ENCODE assay signal across 8 mouse cellular contexts in the genomic region with DNA sequence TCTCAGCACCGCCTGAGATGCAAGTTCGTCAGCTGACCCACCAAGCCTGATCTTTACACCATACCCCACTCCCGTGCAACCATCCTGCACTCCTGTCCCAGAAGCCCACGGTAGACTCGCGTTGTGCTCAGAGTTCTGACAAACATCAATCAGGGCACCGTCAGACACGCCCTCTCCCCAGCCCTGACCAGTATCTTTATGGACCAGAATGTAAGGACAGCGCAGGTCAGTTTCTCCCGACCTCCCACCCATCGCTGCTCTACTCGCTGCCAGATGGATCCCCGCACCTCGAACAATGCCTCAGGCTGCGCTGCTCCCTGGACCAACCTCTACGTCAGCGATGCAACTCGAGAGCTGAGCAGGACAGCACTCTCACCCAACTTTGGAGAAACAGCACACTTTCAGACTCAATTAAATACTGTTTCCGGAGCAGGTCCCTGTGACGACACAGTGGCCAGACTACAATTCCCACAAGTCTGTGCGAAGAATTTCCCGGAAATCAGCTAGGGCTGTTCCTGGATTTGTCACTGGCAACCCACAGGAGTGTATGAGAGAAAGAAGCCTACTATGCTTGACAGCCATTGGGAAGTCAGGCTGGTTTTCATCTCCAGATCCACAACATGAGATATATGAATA. TPM values are rescaled to one million over a fixed set of nuclear protein-coding genes. Genes with fewer than 3 reads are reported as not detected.
A peak's percentile ranks its signal among the peaks of the same experiment; 100 is the strongest.
DNase-seq lines count a peak whose midpoint lies in the region; ATAC-seq and TF ChIP-seq lines count a peak whose summit lies in the region.

Zfp58 (minus strand) TSS at position 472 of the 636 bp plus-strand sequence.

- 0 out of 2 replicates have a peak, but pooled peaks have one; percentile 24 for TF ChIP-seq POLR2A in olfactory bulb, adult 2 months (IDR thresholded peaks at IDR 0.05; ENCODE audit: insufficient read depth, low read depth, low read length)
- TF ChIP-seq POLR2A in thymus, adult 2 months (IDR thresholded peaks at IDR 0.05; ENCODE audit: control insufficient read depth, extremely low read depth, insufficient read depth, low read length, poor library complexity): peak; percentile 24; the same call in 1 of the 2 replicates

- peak within 1 kb of the TSS; percentile 71 for H3K9ac ChIP-seq in forebrain, embryonic 16.5 days (replicated peaks; ENCODE audit: low read depth, low read length)
- H3K9ac ChIP-seq in lung, embryonic 14.5 days: peak within 1 kb of the TSS; percentile 75

- intact Hi-C loops in heart, postnatal 36 days (cut with DNase I): loop anchor here (2.0 to 5.0 kb wide), 3 partner anchors 17 to 138 kb away; partner anchors contain the start of genes Gm28044 and Zfp953

- H3K36me3 ChIP-seq in G1E (replicated peaks): peaks cover 11% of the 10 kb centered on the region
- H3K36me3 ChIP-seq in forebrain, embryonic 16.5 days (ENCODE audit: control insufficient read depth, insufficient read depth): peaks cover 2% of the 10 kb centered on the region
- H3K36me3 ChIP-seq in lung, embryonic 14.5 days (ENCODE audit: insufficient read depth): no peaks in the 10 kb centered on the region
- no peaks in the 10 kb centered on the region; the same call in 1 of the 2 replicates for H3K36me3 ChIP-seq in thymus, adult 2 months (ENCODE audit: control insufficient read depth, insufficient read depth, low read length)

- no peaks in the 10 kb centered on the region for H3K27me3 ChIP-seq in G1E (ENCODE audit: insufficient read depth, low read length)
- H3K27me3 ChIP-seq in forebrain, embryonic 16.5 days (replicated peaks; ENCODE audit: control insufficient read depth, insufficient read depth, low read length): no peaks in the 10 kb centered on the region
- no peaks in the 10 kb centered on the region for H3K27me3 ChIP-seq in lung, embryonic 14.5 days (ENCODE audit: insufficient read depth, low read length)
- H3K27me3 ChIP-seq in thymus, adult 2 months (ENCODE audit: control insufficient read depth, insufficient read depth, low read length): no peaks in the 10 kb centered on the region

- H3K4me3 ChIP-seq in G1E (ENCODE audit: low read depth, low read length): peak within 1 kb of the TSS; percentile 84
- H3K4me3 ChIP-seq in forebrain, embryonic 16.5 days (replicated peaks; ENCODE audit: low read length): peak within 1 kb of the TSS; percentile 88
- H3K4me3 ChIP-seq in layer of hippocampus, adult 2 months: peak within 1 kb of the TSS; percentile 91
- peak within 1 kb of the TSS; percentile 75 for H3K4me3 ChIP-seq in lung, embryonic 14.5 days (ENCODE audit: low read depth, low read length)
- peak within 1 kb of the TSS; percentile 85 for H3K4me3 ChIP-seq in olfactory bulb, adult 2 months (ENCODE audit: insufficient read depth, low read depth, low read length)
- peak within 1 kb of the TSS; percentile 66 for H3K4me3 ChIP-seq in thymus, adult 2 months (ENCODE audit: control insufficient read depth, insufficient read depth, low read length)

- WGBS in forebrain, embryonic 16.5 days: under 1% methylated on average over 22 of the region's 22 CpGs
- under 1% methylated on average over 22 of the region's 22 CpGs for WGBS in lung, embryonic 14.5 days
- under 1% methylated on average over 22 of the region's 22 CpGs for WGBS in olfactory bulb, adult 2 months
- WGBS in thymus, adult 2 months: 1% methylated on average over 22 of the region's 22 CpGs

- peaks cover 22% of the 10 kb centered on the region for H3K4me1 ChIP-seq in G1E (ENCODE audit: insufficient read depth, low read depth, low read length)
- peaks cover 8% of the 10 kb centered on the region for H3K4me1 ChIP-seq in forebrain, embryonic 16.5 days (replicated peaks; ENCODE audit: control insufficient read depth, insufficient read depth, low read length)
- H3K4me1 ChIP-seq in lung, embryonic 14.5 days (ENCODE audit: insufficient read depth): 0 out of 2 replicates have a peak, but pooled peaks cover 5% of the 10 kb centered on the region
- H3K4me1 ChIP-seq in olfactory bulb, adult 2 months (ENCODE audit: control insufficient read depth, insufficient read depth, low read length): peaks cover 6% of the 10 kb centered on the region
- H3K4me1 ChIP-seq in thymus, adult 2 months (replicated peaks; ENCODE audit: control insufficient read depth, insufficient read depth, low read length): peaks cover 10% of the 10 kb centered on the region

- peak; percentile 34 for DNase-seq in G1E (ENCODE audit: low spot score)
- DNase-seq in cerebellum, adult 18-20 months: peak; percentile 82 to 90
- peak; percentile 82 to 85 for DNase-seq in heart, postnatal 36 days
- peak; percentile 90 to 93 for DNase-seq in layer of hippocampus, adult 2 months (ENCODE audit: low spot score in 2 of 2)
- peak; percentile 95 for DNase-seq in lung, embryonic 14.5 days
- DNase-seq in thymus, adult 2 months: peak; percentile 88

- peak; percentile 98 for ATAC-seq in G1E (ENCODE audit: extremely low read depth, insufficient number of reproducible peaks, low FRiP score, poor library complexity, severe bottlenecking)
- peak; percentile 98 for ATAC-seq in forebrain, embryonic 16.5 days
- peak; percentile 99 for ATAC-seq in lung, embryonic 14.5 days (ENCODE audit: insufficient read depth)

- H3K9me3 ChIP-seq in G1E (replicated peaks): no peaks in the 10 kb centered on the region
- H3K9me3 ChIP-seq in forebrain, embryonic 16.5 days (ENCODE audit: control insufficient read depth, low read length): no peaks in the 10 kb centered on the region
- no peaks in the 10 kb centered on the region for H3K9me3 ChIP-seq in lung, embryonic 14.5 days (ENCODE audit: low read depth, low read length)

- no peak for TF ChIP-seq CTCF in G1E (IDR thresholded peaks at IDR 0.05; ENCODE audit: low read depth, low read length)
- 0 out of 2 replicates have a peak, but pooled peaks have one; percentile 2 for TF ChIP-seq CTCF in layer of hippocampus, adult 2 months (conservative IDR thresholded peaks at IDR 0.05)
- TF ChIP-seq CTCF in lung, embryonic 14.5 days (IDR thresholded peaks at IDR 0.05; ENCODE audit: low read depth): no peak
- no peak for TF ChIP-seq CTCF in olfactory bulb, adult 2 months (IDR thresholded peaks at IDR 0.05; ENCODE audit: insufficient read depth, low read depth, low read length)
- TF ChIP-seq CTCF in thymus, adult 2 months (IDR thresholded peaks at IDR 0.05; ENCODE audit: borderline replicate concordance, control insufficient read depth, extremely low read depth, insufficient read depth, low read length, poor library complexity): no peak

- H3K4me2 ChIP-seq in forebrain, embryonic 16.5 days (ENCODE audit: low read length): peak within 1 kb of the TSS; percentile 80
- peak within 1 kb of the TSS; percentile 79 for H3K4me2 ChIP-seq in lung, embryonic 14.5 days

- H3K27ac ChIP-seq in forebrain, embryonic 16.5 days (ENCODE audit: low read length): no peak within 1 kb of the TSS
- peak within 1 kb of the TSS; percentile 59 for H3K27ac ChIP-seq in layer of hippocampus, adult 2 months
- peak within 1 kb of the TSS; percentile 42; the same call in 1 of the 2 replicates for H3K27ac ChIP-seq in lung, embryonic 14.5 days (ENCODE audit: low read depth)
- H3K27ac ChIP-seq in olfactory bulb, adult 2 months (ENCODE audit: insufficient read depth, low read depth, low read length): no peak within 1 kb of the TSS
- 0 out of 2 replicates have a peak within 1 kb of the TSS, but pooled peaks have one; percentile 1 for H3K27ac ChIP-seq in thymus, adult 2 months (ENCODE audit: control insufficient read depth, insufficient read depth, low read length)

RNA-seq across cellular contexts. Expression of gene Zfp58, which starts in this region (rescaled TPM):
- total RNA-seq in G1E (2014; fragmentation: Nextera tagmentation) (18.7 and 26.3 TPM in 2 replicates), G1E (2017) (13.6 and 14.2 TPM in 2 replicates)
- 0.40 and 0.80 TPM in 2 replicates for polyA plus RNA-seq in G1E (2012)
- polyA plus RNA-seq in forebrain, embryonic 16.5 days (2015; fragmentation: Nextera tagmentation; extraction: Ambion mirVana): 13.9 and 14.8 TPM in 2 replicates
- 1 to 10 TPM; 3.5 to 4.7 TPM for total RNA-seq in heart, postnatal 36 days (2021)
- total RNA-seq in layer of hippocampus, adult 2 months (2021): 1 to 10 TPM; 9.2 to 9.3 TPM
- polyA plus RNA-seq in lung, embryonic 14.5 days (2014; fragmentation: Nextera tagmentation; extraction: Ambion mirVana): 12.7 and 13.1 TPM in 2 replicates
- not detected in 2 replicates for polyA plus RNA-seq in olfactory bulb, adult 2 months (2012; ENCODE audit: insufficient read depth, insufficient read length, low replicate concordance, missing spikeins)
- polyA plus RNA-seq in thymus, adult 2 months (2012; rRNA removed): 1.2 and 1.7 TPM in 2 replicates

Comparison
In these comparisons a context has a peak if more than half of its experiments do, and no peak if none do; other contexts are left out.
1. DNase-seq: peak in every context shown above with its lines; median percentile 95 in lung, embryonic 14.5 days; 92 in layer of hippocampus, adult 2 months; 88 in thymus, adult 2 months; 86 in cerebellum, adult 18-20 months; 84 in heart, postnatal 36 days; 34 in G1E.
2. H3K27ac ChIP-seq: peak in layer of hippocampus, adult 2 months (single experiment), lung, embryonic 14.5 days (single experiment) and thymus, adult 2 months (single experiment); none in forebrain, embryonic 16.5 days (single experiment) and olfactory bulb, adult 2 months (single experiment).
3. Peak in every context shown above with its lines, with median percentiles within 50 percentile points of each other: ATAC-seq and H3K4me3 ChIP-seq.